Mouse (Mus musculus): ENCODE data around the gene Depdc7.

GRCm38 (mm10) chr2:104717231-104717735 is 25.4 kb downstream of the Depdc7 start:
- TF ChIP-seq POLR2A (IDR thresholded peaks at IDR 0.05; ENCODE audit: low read depth, low read length) (no peak), CTCF (IDR thresholded peaks at IDR 0.05; ENCODE audit: borderline replicate concordance, insufficient read depth, low read length) (no peak)
